Mouse (Mus musculus) R1 (cell line): ENCODE results near the gene Yars.
A peak's percentile ranks its signal among the peaks of the same experiment; 100 is the strongest.

Experiments used
- DNase-seq: peaks from one replicate; pipeline ENCODE4 v3.0.0-alpha.2; 2018; ENCODE audit warnings: low read depth, low spot score

Yars gene

DNA sequence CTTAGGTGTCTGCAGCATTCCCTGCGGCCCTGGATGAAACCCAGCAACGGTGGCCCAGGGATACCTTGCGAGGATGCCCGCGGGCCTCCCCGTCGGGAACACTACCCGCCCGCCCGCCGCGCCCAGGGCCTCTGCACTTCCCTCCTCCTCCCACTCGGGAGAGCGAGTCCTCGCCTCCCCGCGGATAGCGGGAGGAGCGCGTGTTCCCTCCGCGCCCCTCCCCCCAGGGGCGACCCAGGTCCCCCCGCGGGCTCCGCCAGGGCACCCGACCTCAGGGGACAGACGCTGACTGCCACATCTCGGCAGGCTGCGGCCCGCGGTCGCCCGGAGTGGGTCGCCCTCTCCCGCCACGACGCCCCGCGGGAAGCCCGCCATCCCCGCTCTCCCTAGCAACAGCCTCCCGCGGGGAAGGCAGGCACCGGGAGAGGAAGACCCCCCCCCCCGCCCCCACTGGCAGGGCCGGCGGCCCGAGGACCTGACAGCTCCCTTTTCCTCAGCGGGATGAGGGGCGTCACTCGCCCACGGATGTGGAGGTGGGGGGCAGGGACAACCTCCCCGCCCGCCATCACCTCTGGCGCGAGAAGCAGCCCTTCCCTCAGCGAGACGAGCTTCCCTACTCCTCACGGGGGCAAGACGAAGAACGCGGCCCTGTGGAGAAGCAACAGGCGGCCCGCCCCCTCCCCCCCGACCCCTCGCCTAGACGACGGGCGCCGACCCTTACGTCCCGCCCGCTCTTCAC lies 588 bp upstream of the Yars start:
- peak; percentile 71 for DNase-seq

DNA sequence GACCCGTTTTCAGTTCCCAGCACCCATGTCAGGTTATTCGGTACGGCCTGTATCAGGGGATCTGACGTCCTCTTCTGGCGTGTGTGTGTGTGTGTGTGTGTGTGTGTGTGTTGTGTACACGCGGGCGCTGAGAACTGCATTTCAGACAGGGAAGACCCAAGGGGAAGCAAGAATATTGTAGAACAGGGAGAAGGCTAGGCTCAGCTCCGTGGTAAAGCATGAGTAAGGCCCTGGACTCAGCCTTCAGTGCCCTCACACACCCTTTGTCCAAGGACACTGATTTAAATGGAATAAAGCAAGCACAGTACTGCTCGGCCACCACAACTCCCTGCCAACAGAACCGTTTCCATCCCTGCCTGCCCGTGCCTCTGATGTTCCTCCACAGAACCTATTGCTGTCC lies 978 bp downstream of the Yars start:
- no peak for DNase-seq

DNA sequence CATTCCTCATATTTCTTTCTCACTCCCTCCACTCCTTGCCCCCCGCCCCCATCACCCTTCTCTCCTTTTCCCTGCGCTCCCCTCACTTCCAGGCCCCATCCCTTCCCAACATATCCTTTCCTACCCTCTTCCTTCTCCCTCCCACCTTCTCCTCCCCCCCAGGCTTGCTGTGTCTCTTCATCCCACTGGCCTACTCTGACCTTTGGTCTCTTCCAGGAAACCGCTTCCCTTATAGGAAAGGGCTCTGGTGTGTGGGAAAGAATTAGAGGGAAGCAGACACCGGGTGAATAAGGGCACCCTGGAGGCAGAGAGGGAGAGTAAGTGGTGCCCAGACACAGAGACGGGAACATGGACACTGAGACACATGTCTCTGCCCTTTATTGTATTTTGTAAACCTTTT lies 2.1 kb downstream of the Yars start:
- DNase-seq = no peak

DNA sequence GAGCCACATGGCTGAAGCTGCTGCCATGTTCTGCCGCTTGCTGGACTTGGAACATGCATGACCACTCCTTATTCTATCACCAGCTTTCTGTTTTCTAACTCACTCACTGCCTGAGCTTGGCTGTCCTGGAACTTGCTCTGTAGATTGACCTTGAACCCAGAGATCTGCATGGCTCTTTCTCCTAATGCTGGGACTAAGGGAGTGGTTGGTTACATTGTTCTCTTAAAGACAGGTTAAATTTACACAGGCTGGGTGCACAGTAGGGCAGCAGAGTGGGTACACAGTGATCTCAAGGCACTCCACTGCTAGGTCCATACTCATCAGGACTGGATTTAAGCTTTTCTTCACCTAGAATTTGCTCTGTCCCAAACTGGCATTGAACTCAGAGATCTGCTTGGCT lies 4.7 kb downstream of the Yars start:
- peak; percentile 81 for DNase-seq

DNA sequence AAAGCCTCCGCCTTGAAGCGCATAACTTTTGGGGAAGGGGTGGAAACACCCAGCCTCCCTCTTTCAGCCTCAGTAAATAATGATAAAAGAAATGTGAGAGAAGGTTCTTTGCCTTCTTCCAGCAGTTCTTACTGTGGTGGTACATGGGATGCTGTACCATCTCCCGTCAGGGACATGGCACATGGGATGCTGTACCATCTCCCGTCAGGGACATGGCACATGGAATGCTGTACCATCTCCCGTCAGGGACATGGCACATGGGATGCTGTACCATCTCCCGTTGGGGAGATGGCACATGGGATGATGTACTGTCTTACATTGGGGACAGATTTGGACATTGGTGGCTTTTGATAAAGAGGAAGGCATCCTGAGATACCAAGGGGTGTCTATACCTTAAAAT lies 8.0 kb downstream of the Yars start:
- DNase-seq = no peak

DNA sequence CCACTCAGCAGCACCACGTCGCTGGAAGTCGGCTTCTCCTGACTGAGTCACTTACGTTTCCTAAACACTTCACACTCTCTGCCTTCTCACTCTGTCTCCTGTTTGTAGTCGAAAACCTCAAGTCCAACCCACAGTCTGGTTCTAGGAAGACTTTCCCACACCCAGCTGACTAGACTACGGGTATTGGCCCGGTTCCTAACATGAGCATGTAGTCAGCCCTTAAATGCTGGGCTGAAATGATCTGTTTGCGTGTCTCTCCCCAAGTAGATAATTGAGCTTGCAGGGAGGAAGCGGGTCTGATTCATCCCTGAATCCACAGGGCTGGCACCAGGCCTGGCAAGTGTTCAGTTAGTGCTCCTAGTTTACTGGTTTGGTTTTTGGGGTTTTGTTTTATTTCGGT lies 15.1 kb downstream of the Yars start:
- no peak for DNase-seq

DNA sequence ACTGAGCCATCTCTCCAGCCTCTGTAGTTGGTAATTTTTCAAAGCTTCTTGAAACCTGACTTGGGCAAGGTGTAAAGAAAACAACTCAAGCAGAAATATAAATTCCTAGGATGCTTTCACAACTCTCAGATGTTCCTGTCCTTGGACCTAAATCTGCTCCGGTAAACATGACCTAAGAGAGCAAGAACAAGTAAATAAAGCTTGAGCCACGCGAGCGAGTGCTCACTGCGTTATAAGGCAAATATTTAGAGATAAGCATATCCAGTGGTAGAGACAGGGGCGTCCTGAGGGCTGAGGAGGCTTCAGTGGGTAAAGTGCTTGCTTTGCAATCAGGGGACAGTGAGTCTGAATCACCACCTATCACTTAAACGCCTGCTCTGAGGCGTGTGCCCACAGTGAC lies 17.2 kb downstream of the Yars start:
- DNase-seq = no peak

DNA sequence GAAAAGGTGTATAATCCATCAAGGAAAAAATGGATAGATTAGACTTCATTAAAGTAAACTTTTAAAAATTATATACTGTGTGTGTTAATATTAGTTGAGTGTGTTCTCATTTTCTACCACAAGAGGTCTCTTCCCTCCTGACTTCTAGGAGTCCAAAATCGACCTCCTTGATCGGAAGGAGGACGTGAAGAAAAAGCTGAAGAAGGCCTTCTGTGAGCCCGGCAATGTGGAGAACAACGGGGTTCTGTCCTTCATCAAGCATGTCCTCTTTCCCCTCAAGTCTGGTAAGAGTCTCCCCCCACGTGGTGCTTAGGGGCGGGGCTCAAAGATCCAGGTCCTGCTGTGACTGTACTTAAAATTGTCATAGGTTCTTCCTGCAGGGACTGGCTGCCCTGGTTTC lies 19.9 kb downstream of the Yars start:
- peak; percentile 72 for DNase-seq

DNA sequence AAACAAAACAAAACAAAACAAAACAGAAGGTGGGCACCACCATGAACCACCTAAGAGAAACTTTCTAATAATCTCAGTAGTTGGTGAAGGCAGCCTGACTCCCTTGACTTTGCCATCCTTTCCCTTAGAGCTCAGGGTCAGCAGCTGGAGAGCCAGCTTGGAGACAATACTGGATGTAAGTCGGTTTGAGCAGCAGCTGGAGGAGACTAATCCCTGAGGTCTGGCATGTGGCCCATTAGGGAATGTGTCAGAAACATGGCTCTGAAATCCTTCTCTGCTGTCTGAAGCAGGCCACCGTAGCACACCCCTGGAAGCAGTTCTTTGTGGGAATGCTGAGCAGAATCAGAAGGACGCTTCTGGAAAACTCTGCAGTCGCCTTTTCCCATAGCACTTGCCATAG lies 21.9 kb downstream of the Yars start:
- DNase-seq = no peak

DNA sequence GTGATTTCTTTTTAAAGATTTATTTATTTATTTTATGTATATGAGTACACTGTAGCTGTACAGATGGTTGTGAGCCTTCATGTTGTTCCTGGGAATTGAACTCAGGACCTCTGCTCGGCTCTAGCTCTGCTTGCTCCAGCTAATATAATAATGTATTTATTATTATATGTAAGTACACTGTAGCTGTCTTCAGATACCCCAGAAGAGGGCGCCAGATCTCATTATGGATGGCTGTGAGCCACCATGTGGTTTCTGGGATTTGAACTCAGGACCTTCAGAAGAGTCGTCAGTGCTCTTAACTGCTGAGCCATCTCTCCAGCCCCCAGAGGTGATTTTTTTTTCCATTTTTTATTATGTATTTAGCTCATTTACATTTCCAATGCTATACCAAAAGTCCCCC lies 22.9 kb downstream of the Yars start:
- peak; percentile 31 for DNase-seq

DNA sequence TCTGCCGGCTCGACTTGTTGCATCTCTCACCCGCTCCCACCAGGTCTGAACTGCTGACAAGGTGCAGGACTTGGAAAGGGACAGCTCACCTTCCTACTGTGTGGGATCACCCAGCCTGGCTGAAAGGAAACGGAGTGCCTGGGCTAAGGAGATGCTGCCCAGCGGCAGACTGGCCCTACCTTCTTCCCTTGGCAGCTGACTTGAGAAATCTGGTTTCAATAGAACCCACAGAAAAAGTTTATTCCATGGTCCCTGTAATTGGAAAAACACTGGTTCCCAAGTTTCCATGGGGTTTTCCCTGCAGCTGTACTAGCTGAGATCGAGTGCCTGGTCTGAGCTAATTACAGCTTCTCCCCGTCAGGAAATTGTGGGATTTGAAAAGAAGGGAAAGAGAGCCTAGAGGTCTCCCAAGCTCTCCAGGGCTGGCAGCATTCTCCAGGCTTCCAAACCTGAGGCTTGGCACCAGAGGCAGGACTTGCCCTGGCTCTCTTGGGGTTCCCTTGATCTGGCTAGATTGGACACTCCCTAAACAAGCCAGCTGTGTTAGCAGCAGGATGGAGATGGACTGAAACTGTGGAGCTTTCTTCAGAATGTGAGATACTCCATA lies 29.1 kb downstream of the Yars start:
- DNase-seq = peak; percentile 25

DNA sequence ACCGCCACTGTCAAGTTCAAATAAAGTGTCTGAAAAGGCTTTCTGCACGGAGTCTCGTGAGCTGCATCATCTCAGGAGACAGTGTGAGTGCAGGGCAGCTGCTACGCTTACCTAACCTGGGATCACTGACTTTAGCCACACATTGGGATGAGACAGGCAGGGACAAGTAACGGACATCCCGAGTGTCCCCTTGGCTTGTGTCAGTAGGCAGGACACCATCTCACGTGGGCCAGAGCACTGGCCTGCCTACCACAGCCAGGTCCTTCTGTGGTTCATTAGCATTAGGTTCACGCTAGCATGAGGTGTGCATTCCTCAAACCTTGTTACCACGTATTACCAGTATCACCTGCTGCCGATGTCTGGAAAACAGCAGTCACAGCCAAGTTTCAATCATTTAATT lies 29.6 kb downstream of the Yars start:
- no peak for DNase-seq

DNA sequence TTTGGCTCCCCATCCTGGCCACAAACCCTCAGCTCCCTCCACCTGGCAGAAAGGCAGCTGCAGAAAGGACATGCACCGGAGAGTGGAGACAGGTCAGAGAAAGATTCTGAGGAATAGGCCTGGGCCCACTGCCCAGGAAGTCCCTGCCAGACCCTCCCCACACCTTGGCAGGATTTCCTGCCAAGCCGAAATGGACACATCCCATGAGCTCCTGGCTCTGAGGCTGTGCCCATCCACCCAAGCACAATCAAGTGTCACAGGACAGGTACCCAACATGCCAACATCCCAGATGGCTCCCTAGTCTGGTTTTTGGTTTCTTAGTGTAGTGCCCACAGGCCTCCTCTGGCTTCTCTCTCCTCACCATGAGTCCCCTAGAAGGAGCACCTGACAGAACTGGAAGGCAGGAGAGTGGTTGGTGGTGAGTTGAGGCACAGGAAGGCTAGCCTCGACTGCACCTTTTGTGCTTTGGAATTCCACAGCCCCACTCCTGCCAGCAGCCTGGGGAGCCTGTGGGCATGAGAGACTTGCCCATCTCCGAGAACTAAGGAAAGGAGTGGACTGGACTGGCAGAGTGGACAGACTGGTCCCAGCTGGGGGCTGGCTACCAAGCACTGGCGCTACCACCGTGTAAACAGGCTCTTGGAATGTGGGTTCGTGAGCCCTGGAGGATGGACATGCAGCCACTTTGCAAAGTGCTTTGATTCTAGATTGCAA lies 31.0 kb downstream of the Yars start:
- no peak for DNase-seq

DNA sequence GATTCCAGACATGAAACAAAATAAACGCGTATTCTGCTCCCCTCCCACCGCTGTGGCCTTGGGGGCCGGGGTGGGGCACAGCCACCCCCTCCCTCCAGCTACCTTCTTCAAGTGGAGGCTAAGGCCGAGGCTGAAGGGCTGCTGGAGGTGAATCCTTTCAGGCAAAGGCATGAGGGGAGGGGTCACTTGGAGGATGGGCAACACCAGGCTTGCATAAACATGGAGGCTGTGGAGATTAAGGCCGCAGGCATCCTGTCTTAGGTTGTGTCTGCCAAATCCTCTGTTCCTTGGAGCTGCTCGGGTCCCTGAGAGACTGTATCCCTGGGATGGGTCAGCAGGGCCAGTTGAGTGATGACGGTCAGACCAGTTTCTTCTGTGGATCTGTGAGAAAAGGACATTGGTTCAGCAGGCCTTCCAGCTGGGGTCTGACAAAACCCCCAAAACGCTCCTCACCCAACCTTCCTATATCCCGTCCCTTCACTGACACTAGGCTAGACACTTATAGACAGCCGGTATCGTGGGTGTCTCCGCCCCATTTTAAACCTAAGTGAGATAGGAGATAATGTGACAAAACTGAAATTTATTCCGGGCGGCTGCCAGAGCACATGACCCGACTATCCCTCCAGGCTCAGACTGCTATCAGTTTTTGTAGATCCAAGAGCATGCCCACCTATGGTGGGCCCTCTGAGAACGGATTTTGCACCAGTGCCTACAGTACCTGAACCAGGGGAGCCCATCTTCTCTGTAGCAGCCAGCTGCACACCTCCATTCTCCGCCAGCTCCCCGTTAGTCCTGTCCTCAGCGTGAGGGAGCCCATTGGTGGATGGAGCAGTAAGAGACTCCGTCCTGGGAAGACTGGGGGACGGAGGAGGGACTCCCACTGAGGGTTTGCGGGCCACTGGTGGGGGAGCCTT lies 31.8 kb downstream of the Yars start:
- DNase-seq = peak; percentile 69

DNA sequence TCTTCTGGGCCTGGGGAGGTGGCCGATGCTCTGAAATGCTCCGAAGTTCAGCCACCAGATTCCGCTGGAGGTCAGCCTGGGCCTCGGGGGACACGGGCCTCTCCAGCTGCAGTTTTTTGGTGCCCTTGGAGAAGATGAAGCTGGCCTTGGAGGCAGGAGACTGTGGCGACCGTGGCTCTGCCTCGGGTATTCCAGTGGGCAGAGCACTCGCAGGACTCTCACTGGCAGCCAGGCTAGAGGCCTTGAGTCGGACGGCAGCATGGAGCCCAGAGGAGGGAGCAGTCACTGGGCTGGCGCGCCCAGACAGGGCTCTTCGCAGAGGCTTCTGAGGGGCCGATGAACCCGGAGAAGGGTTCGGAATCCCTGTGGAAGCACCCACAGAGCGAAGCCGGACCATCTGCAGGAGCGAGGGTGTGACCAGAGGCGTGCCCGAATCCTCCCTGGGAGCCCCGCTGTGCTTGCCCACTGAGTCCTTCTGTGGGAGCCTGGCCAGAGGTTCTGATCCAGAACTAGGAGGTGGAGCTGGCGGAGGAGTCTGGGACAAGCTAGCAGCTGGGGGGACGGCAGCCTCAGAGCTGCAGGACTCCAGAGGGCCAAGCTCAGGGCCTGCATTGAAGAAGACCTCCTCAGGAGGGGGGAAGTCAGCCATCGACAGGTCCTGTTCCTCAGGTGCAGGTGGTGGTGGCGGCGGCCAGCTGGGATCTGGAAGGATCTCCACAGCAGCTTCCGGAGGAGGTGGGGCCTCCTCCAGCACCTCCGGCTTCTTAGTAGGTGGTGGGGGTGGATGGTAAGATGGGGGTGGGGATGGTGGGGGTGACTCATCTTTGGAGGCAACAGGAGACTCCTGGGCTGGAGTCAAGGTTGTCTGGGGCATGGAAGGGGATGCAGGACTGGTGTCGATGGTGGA lies 32.7 kb downstream of the Yars start:
- DNase-seq = peak; percentile 91

DNA sequence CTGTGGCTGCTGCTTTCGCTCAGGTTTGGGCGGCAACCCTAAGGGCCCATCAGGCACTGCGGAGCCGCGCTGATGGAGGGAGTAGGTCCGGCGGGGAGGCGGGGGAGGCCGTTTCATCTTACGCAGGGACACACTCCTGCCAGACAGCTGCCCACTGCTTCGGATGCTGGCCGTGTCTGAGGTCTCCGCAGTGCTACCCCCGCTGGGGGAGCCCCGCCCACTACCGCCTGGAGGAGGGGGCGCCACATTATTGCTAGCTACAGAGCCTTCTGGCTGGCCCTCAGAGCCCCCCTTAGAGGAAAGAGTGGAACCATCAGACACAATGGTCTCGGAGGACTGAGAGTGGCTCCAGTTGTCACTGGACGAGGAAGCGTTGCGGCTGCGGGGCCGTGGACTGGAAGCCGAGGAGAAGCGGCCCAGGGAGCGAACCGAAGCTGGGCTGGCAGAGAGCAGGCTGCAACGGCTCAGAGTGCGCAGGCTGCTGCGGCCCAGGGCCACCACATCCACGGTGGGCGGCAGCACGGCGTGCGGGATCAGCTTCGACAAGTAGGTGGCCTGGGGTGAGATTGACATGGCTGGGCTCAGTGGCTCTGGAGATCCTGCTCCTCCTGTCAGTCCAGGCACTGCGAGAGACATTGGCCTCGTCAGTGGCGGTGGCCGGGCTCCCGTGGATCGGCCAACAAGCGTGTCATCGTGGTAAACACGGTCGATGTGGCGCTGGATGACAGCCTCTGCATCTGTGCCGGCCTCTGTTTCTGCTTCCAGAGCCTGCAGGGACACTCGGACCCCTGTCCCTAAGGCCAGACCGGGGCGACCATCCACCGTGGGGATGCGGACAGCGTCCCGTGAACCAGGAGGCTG lies 34.1 kb downstream of the Yars start:
- peak; percentile 33 for DNase-seq

DNA sequence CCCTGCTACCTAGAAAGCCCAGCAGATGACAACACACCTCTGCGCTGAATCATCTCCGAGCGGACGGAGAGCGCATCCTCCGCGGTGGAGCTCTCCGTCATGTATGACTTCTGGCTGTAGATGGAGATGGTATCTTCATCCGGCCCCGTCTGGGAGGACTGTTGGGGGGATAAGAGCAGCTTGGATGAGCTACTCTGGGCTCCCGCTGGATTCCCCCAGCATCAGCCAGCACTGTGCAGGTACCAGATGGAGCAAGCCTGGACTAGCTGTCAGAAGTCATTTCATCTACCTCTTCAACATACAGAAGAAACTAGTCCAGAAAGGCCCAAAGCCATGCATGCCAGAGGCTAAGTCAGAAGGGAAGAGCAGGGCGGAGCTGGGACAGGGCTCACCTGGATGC lies 35.8 kb downstream of the Yars start:
- DNase-seq = no peak

DNA sequence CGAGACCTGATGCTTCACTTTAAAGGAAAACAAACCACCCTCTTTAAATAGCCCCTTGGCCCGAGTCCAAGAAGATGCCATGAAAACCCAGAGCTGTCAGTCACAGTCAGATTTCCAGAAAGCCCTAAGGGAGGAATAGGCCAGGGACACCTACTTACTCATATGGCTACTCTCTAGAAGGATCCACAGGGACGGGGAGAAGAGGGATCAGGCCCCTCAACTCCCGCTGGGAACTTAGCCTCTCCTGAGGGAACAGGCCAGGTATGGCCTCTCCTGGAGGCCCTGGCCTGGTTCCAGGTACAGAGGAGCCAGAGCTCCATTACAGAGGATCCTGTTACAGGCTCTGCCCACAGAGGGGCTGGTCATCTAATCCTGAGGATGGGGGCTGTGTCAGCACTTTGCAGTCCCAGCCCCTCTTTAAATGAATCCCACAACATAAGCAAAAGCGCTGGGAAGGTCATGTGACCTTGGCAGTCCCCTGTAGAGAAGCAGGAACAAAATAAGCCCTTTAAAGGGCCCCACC lies 36.9 kb downstream of the Yars start:
- peak; percentile 92 for DNase-seq

DNA sequence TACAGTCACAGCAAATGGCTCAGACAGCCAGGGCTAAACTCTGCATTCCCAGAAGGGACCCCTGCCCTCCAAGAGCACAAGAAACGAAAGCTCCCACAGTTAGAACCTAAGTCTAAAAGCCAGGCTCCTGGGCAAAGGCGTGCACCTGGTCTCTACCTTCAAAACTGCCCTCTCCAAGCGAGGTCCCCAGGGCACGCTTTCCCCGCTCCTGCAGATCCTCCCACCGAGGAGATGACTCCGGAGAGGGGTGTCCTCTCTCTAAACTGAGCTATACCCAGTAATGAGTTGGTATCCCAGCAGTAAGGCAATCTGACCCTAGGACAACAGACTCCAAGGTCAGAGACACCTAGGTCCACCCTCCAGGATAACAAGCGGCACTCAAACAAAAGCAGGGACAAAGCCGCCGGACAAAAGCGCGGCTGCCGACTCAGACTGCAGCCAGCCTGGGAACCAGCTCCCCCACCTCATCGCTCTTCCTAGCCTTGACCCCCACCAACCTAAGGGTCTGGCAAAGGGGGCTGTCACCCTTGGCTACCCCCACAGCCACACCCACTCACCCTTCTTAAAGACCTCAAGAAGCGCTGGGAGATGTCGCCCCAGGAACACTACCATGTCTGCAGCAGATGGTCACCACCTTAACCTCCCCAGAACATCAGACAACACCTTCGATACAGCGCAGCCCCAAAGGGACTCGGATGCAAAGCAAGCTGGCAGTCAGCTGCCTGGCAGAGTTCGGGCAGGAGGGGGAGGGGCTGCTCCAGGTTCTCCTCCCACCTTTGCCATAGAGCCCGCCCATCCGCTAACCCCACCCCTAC lies 37.8 kb downstream of the Yars start:
- DNase-seq = peak; percentile 49
